29 mouse cellular contexts compared by ENCODE assay signal in genomic region chr15:101424914-101425313, GRCm38 (mm10). TPM values are rescaled to one million over a fixed set of nuclear protein-coding genes. Genes with fewer than 3 reads are reported as not detected.
A peak's percentile ranks its signal among the peaks of the same experiment; 100 is the strongest.
DNase-seq lines count a peak whose midpoint lies in the region; ATAC-seq and TF ChIP-seq lines count a peak whose summit lies in the region.
"Had no signal": no experiment of that assay in that cellular context is flagged by ENCODE, and none has a peak within 500 bp of the region (broad histone marks: within the 10 kb centered on the region; RNA-seq: fewer than 3 reads in every experiment).

No protein-coding gene starts in this region.

- H3K4me2 ChIP-seq in embryonic facial prominence, embryonic 14.5 days (ENCODE audit: low read depth, low read length): no peak overlapping the region
- no peak overlapping the region for H3K4me2 ChIP-seq in lung, embryonic 14.5 days
- H3K4me2 ChIP-seq: heart, embryonic 13.5 days; neural tube, embryonic 15.5 days had no signal

- no peak overlapping the region for H3K27ac ChIP-seq in embryonic facial prominence, embryonic 14.5 days (replicated peaks; ENCODE audit: low read depth, low read length)
- no peak overlapping the region for H3K27ac ChIP-seq in embryonic facial prominence, embryonic 10.5 days (replicated peaks)
- H3K27ac ChIP-seq in lung, embryonic 14.5 days (ENCODE audit: low read depth): peak overlapping the region; percentile 42; the same call in 1 of the 2 replicates
- H3K27ac ChIP-seq in midbrain, embryonic 10.5 days (replicated peaks): no peak overlapping the region
- H3K27ac ChIP-seq: forebrain, embryonic 10.5 days; heart, embryonic 13.5 days; hindbrain, postnatal 0 days; kidney, postnatal 0 days; neural tube, embryonic 15.5 days had no signal

- no peak for TF ChIP-seq CTCF in lung, embryonic 14.5 days (IDR thresholded peaks at IDR 0.05; ENCODE audit: low read depth)

- no peaks in the 10 kb centered on the region for H3K9me3 ChIP-seq in embryonic facial prominence, embryonic 14.5 days (ENCODE audit: control insufficient read depth, low read length)
- H3K9me3 ChIP-seq in embryonic facial prominence, embryonic 10.5 days: no peaks in the 10 kb centered on the region
- H3K9me3 ChIP-seq in lung, embryonic 14.5 days (ENCODE audit: low read depth, low read length): no peaks in the 10 kb centered on the region
- no peaks in the 10 kb centered on the region for H3K9me3 ChIP-seq in midbrain, embryonic 10.5 days (replicated peaks)
- H3K9me3 ChIP-seq: forebrain, embryonic 10.5 days; heart, embryonic 13.5 days; neural tube, embryonic 15.5 days had no signal

- no peaks in the 10 kb centered on the region for H3K36me3 ChIP-seq in embryonic facial prominence, embryonic 14.5 days (ENCODE audit: control insufficient read depth, insufficient read depth, low read length)
- no peaks in the 10 kb centered on the region for H3K36me3 ChIP-seq in embryonic facial prominence, embryonic 10.5 days (replicated peaks)
- peaks cover 26% of the 10 kb centered on the region for H3K36me3 ChIP-seq in lung, embryonic 14.5 days (ENCODE audit: insufficient read depth)
- no peaks in the 10 kb centered on the region for H3K36me3 ChIP-seq in midbrain, embryonic 10.5 days
- H3K36me3 ChIP-seq: forebrain, embryonic 10.5 days; heart, embryonic 13.5 days; neural tube, embryonic 15.5 days had no signal

- H3K4me1 ChIP-seq in embryonic facial prominence, embryonic 14.5 days (ENCODE audit: control insufficient read depth, insufficient read depth, low read length): peaks cover 6% of the 10 kb centered on the region; the same call in 1 of the 2 replicates
- peaks cover 5% of the 10 kb centered on the region; the same call in 1 of the 2 replicates for H3K4me1 ChIP-seq in embryonic facial prominence, embryonic 10.5 days
- no peaks in the 10 kb centered on the region for H3K4me1 ChIP-seq in lung, embryonic 14.5 days (ENCODE audit: insufficient read depth)
- 0 out of 2 replicates have a peak, but pooled peaks cover 5% of the 10 kb centered on the region for H3K4me1 ChIP-seq in midbrain, embryonic 10.5 days
- H3K4me1 ChIP-seq: neural tube, embryonic 15.5 days had no signal

- H3K27me3 ChIP-seq in embryonic facial prominence, embryonic 14.5 days (replicated peaks; ENCODE audit: control insufficient read depth, insufficient read depth, low read length): no peaks in the 10 kb centered on the region
- H3K27me3 ChIP-seq in embryonic facial prominence, embryonic 10.5 days (replicated peaks; ENCODE audit: low read depth, poor library complexity, severe bottlenecking): 0 out of 2 replicates have a peak, but pooled peaks cover 4% of the 10 kb centered on the region
- no peaks in the 10 kb centered on the region for H3K27me3 ChIP-seq in lung, embryonic 14.5 days (ENCODE audit: insufficient read depth, low read length)
- H3K27me3 ChIP-seq in midbrain, embryonic 10.5 days (ENCODE audit: low read depth, poor library complexity, severe bottlenecking): no peaks in the 10 kb centered on the region
- H3K27me3 ChIP-seq: neural tube, embryonic 15.5 days had no signal

- DNase-seq in embryonic facial prominence, embryonic 14.5 days (ENCODE audit: low spot score): peak; percentile 19
- no peak for DNase-seq in embryonic facial prominence, embryonic 10.5 days (ENCODE audit: low spot score)
- peak; percentile 11 for DNase-seq in 3T3-L1 (ENCODE audit: low read depth, low spot score)
- DNase-seq in lung, embryonic 14.5 days: peak; percentile 31
- DNase-seq in lung, postnatal 25 days (ENCODE audit: low spot score): peak; percentile 69
- no peak for DNase-seq in c-Kit-positive CD71-positive TER-119-positive erythroid progenitor cells, embryonic 14.5 days (ENCODE audit: low spot score)
- DNase-seq in right cerebral cortex, adult 18-20 months: no peak
- DNase-seq in midbrain, embryonic 10.5 days (ENCODE audit: low spot score): no peak
- DNase-seq: adrenal gland, postnatal 14 days; cerebellum, adult 8-10 months; cerebellum, postnatal 36 days; forebrain, postnatal 0 days; gastrocnemius, postnatal 14 days; heart, adult 18-20 months; heart, postnatal 14 days; kidney, adult 18-20 months; left cerebral cortex, postnatal 4 days; liver, postnatal 0 days; right cerebral cortex, postnatal 14 days; thymus, postnatal 36 days had no signal

- H3K9ac ChIP-seq in embryonic facial prominence, embryonic 14.5 days (ENCODE audit: low read depth, low read length): no peak overlapping the region
- H3K9ac ChIP-seq in lung, embryonic 14.5 days: no peak overlapping the region
- H3K9ac ChIP-seq: forebrain, postnatal 0 days; heart, embryonic 13.5 days; liver, postnatal 0 days; neural tube, embryonic 15.5 days had no signal

- H3K4me3 ChIP-seq in embryonic facial prominence, embryonic 14.5 days (ENCODE audit: low read depth, low read length): no peak overlapping the region
- no peak overlapping the region for H3K4me3 ChIP-seq in embryonic facial prominence, embryonic 10.5 days
- H3K4me3 ChIP-seq in lung, embryonic 14.5 days (ENCODE audit: low read depth, low read length): no peak overlapping the region
- H3K4me3 ChIP-seq in midbrain, embryonic 10.5 days: no peak overlapping the region
- H3K4me3 ChIP-seq: forebrain, embryonic 10.5 days; heart, embryonic 13.5 days; neural tube, embryonic 15.5 days had no signal

- ATAC-seq in embryonic facial prominence, embryonic 14.5 days (ENCODE audit: low read depth): no peak; the same call in 1 of the 2 replicates
- ATAC-seq in lung, embryonic 14.5 days (ENCODE audit: insufficient read depth): peak; percentile 24; the same call in 1 of the 2 replicates
- ATAC-seq: CD4-positive, CD25-positive, alpha-beta regulatory T cell, adult 4 months; forebrain, postnatal 0 days; hindbrain, postnatal 0 days; liver, postnatal 0 days had no signal

- WGBS in embryonic facial prominence, embryonic 14.5 days: 17% methylated on average over 5 of the region's 5 CpGs
- 23% methylated on average over 5 of the region's 5 CpGs for WGBS in embryonic facial prominence, embryonic 10.5 days
- WGBS in lung, embryonic 14.5 days: 26% methylated on average over 5 of the region's 5 CpGs
- 30% methylated on average over 5 of the region's 5 CpGs for WGBS in midbrain, embryonic 10.5 days

RNA-seq across cellular contexts. Expression of gene Krt87, which starts 13.7 kb away (rescaled TPM):
- polyA plus RNA-seq in embryonic facial prominence, embryonic 14.5 days (2014; fragmentation: Nextera tagmentation; extraction: Ambion mirVana): 0.43 and 0.86 TPM in 2 replicates
- 0.12 TPM in 1 of 2 replicates, not detected in the other for polyA plus RNA-seq in embryonic facial prominence, embryonic 10.5 days (2016; fragmentation: Nextera tagmentation; extraction: Ambion mirVana)
- polyA plus RNA-seq in lung, embryonic 14.5 days (2014; fragmentation: Nextera tagmentation; extraction: Ambion mirVana): 0.20 and 0.22 TPM in 2 replicates
- polyA plus RNA-seq in midbrain, embryonic 10.5 days (2016; fragmentation: Nextera tagmentation; extraction: Ambion mirVana): 0.05 TPM in 1 of 2 replicates, not detected in the other
- polyA plus RNA-seq: liver, adult 2 months; liver, postnatal 0 days had no signal

RNA-seq across cellular contexts. Expression of gene Krt7, which starts 14.1 kb away (rescaled TPM):
- polyA plus RNA-seq in embryonic facial prominence, embryonic 14.5 days (2014; fragmentation: Nextera tagmentation; extraction: Ambion mirVana): 25.1 and 33.0 TPM in 2 replicates
- 16.2 and 17.4 TPM in 2 replicates for polyA plus RNA-seq in embryonic facial prominence, embryonic 10.5 days (2016; fragmentation: Nextera tagmentation; extraction: Ambion mirVana)
- polyA plus RNA-seq in lung, embryonic 14.5 days (2014; fragmentation: Nextera tagmentation; extraction: Ambion mirVana): 108 and 114 TPM in 2 replicates
- 9.7 and 11.4 TPM in 2 replicates for polyA plus RNA-seq in midbrain, embryonic 10.5 days (2016; fragmentation: Nextera tagmentation; extraction: Ambion mirVana)

RNA-seq across cellular contexts. Expression of gene Krt88, which starts 22.6 kb away (rescaled TPM):
- not detected in 2 replicates for polyA plus RNA-seq in embryonic facial prominence, embryonic 14.5 days (2014; fragmentation: Nextera tagmentation; extraction: Ambion mirVana)
- polyA plus RNA-seq in embryonic facial prominence, embryonic 10.5 days (2016; fragmentation: Nextera tagmentation; extraction: Ambion mirVana): not detected in 2 replicates
- 0.22 TPM in 1 of 2 replicates, not detected in the other for polyA plus RNA-seq in lung, embryonic 14.5 days (2014; fragmentation: Nextera tagmentation; extraction: Ambion mirVana)
- not detected in 2 replicates for polyA plus RNA-seq in midbrain, embryonic 10.5 days (2016; fragmentation: Nextera tagmentation; extraction: Ambion mirVana)
- polyA plus RNA-seq: CD4-positive, CD25-positive, alpha-beta regulatory T cell, adult 4 months; forebrain, embryonic 10.5 days; forebrain, postnatal 0 days; heart, embryonic 13.5 days; hindbrain, embryonic 11.5 days; liver, adult 2 months; liver, postnatal 0 days; neural tube, embryonic 15.5 days had no signal

RNA-seq across cellular contexts. Expression of gene Krt81, which starts 38.6 kb away (rescaled TPM):
- not detected in 2 replicates for polyA plus RNA-seq in embryonic facial prominence, embryonic 14.5 days (2014; fragmentation: Nextera tagmentation; extraction: Ambion mirVana)
- polyA plus RNA-seq in embryonic facial prominence, embryonic 10.5 days (2016; fragmentation: Nextera tagmentation; extraction: Ambion mirVana): not detected in 2 replicates
- not detected in 2 replicates for polyA plus RNA-seq in lung, embryonic 14.5 days (2014; fragmentation: Nextera tagmentation; extraction: Ambion mirVana)
- polyA plus RNA-seq in midbrain, embryonic 10.5 days (2016; fragmentation: Nextera tagmentation; extraction: Ambion mirVana): not detected in 2 replicates
- polyA plus RNA-seq: CD4-positive, CD25-positive, alpha-beta regulatory T cell, adult 4 months; forebrain, embryonic 10.5 days; forebrain, postnatal 0 days; heart, embryonic 13.5 days; hindbrain, embryonic 11.5 days; kidney, postnatal 0 days; large intestine, adult 2 months; liver, adult 2 months; liver, postnatal 0 days; neural tube, embryonic 15.5 days had no signal

RNA-seq across cellular contexts. Expression of gene Krt86, which starts 48.4 kb away (rescaled TPM):
- polyA plus RNA-seq in embryonic facial prominence, embryonic 14.5 days (2014; fragmentation: Nextera tagmentation; extraction: Ambion mirVana): 0.10 and 0.22 TPM in 2 replicates
- polyA plus RNA-seq in embryonic facial prominence, embryonic 10.5 days (2016; fragmentation: Nextera tagmentation; extraction: Ambion mirVana): not detected in 2 replicates
- not detected in 2 replicates for polyA plus RNA-seq in lung, embryonic 14.5 days (2014; fragmentation: Nextera tagmentation; extraction: Ambion mirVana)
- polyA plus RNA-seq in midbrain, embryonic 10.5 days (2016; fragmentation: Nextera tagmentation; extraction: Ambion mirVana): not detected in 2 replicates
- polyA plus RNA-seq: CD4-positive, CD25-positive, alpha-beta regulatory T cell, adult 4 months; heart, embryonic 13.5 days; hindbrain, embryonic 11.5 days; kidney, postnatal 0 days; liver, adult 2 months; liver, postnatal 0 days; neural tube, embryonic 15.5 days had no signal

Comparison
In these comparisons a context has a peak if more than half of its experiments do, and no peak if none do; other contexts are left out.
1. DNase-seq: peak in embryonic facial prominence, embryonic 14.5 days (single experiment), 3T3-L1 (single experiment), lung, embryonic 14.5 days (single experiment) and lung, postnatal 25 days (single experiment); none in embryonic facial prominence, embryonic 10.5 days (single experiment), c-Kit-positive CD71-positive TER-119-positive erythroid progenitor cells, embryonic 14.5 days (single experiment), right cerebral cortex, adult 18-20 months (single experiment) and midbrain, embryonic 10.5 days (single experiment).